Mouse (Mus musculus): Measurements from ENCODE around the gene Spata5.

- TF ChIP-seq CTCF (IDR thresholded peaks at IDR 0.05; ENCODE audit: low read depth, low read length) (no peak), POLR2A (IDR thresholded peaks at IDR 0.05; ENCODE audit: borderline replicate concordance, low read depth, low read length) (no peak)
These were observed 185.5 kb downstream of the Spata5 start for GRCm38 (mm10) chr3:37604976-37605875.

Measured in bone marrow macrophage, adult 2 months (primary cell).